Mouse (Mus musculus) heart, adult 2 months (tissue): ENCODE measurements at regions not wholly inside any gene's neighbourhood (a gene's known extent, or its start where the extent isn't known, plus 50 kb on each side); places are given as distances from the start of the nearest gene placed in this dataset.

Experiments used
- CTCF ChIP-seq: fragments of 200-600 bp; IDR thresholded peaks from 2 replicates; pipeline ENCODE4 v1.8.1; 2022; ENCODE audit warnings: antibody characterized with exemption, mild to moderate bottlenecking, moderate library complexity
- EP300 ChIP-seq: fragments of 200-500 bp; IDR thresholded peaks from 2 replicates; pipeline ENCODE4 v1.6.1; 2011; ENCODE audit warnings: low read depth, low read length, control low read depth; ENCODE audit not compliant: insufficient read depth
- POLR2A ChIP-seq: fragments of 200-500 bp; IDR thresholded peaks from 2 replicates; pipeline ENCODE4 v1.6.1; 2011; ENCODE audit warnings: mild to moderate bottlenecking, low read depth, low read length, control low read depth; ENCODE audit not compliant: insufficient read depth

GRCm38 (mm10) chr9:87402010-87402409 is 146.7 kb upstream of the Cep162 start:
- TF ChIP-seq CTCF (no peak), POLR2A (no peak), EP300 (no peak)
